Mouse (Mus musculus) megakaryocyte-erythroid progenitor cell, adult 5-6 weeks (primary cell): Measurements from ENCODE around the gene Ccl22. TPM values are rescaled to one million over a fixed set of nuclear protein-coding genes. Genes with fewer than 3 reads are reported as not detected.
A peak's percentile ranks its signal among the peaks of the same experiment; 100 is the strongest.

Experiments used
- ATAC-seq: replicated peaks from 2 replicates; pipeline ENCODE4 v1.8.0; 2016; ENCODE audit warnings: mild to moderate bottlenecking, inconsistent platforms; ENCODE audit not compliant: severe bottlenecking, poor library complexity, low FRiP score, low TSS enrichment
- total RNA-seq, 2 experiments: library from RNA; stranded (forward) in 1 of 2; stranded (reverse) in 1 of 2; fragments of 200-1000, 215-1000 nt in 1 of 2; fragments of >200 nt in 1 of 2; fragmentation: Nextera tagmentation in 1 of 2; gene quantifications; 2 replicates each; pipeline ENCODE4 v1.2.3; 2014 to 2017

Ccl22 gene
- total RNA-seq, 2 experiments from 2014 or later = not detected

DNA sequence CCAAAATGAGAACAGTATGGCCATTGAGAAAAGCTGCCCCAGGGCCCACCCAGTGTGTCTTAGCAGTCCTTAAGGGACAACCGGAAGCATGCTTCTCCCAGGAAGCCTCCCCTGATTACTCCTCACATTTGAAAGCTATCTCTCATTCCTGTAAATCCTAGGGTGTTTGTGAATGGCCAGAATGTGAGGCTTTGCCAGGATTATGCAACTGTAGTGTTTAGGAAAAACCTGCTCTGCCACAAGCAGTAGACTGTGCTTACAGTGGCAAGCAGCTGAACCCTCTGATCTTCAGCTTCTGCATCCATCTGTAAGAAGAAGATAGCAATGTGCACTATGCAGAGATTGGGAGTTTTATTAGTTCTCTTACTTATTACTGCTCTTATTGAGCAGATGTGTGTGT lies 29.2 kb downstream of the Ccl22 start:
- ATAC-seq = no peak

GRCm38 (mm10) chr8:94776346-94776745 lies 31.0 kb downstream of the Ccl22 start:
- ATAC-seq = no peak

DNA sequence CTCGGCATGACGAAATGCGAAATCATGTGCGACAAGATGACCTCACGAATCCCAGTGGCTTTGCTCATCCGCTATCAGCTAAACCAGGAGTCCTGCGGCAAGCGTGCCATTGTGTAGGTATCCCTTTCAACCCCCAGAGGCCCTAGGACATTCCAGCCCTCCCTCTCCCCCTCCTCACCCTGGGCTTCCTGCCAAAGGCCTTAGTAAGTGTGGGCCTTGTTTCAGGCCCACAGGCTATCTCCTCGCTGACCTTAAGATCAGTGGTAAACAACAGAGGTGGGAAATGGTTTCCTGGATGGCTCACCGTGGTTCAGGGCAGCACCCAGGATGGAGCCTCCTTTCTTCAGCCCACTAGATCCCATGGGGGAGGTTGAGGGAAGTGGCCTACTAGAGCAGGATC lies 32.6 kb downstream of the Ccl22 start:
- no peak for ATAC-seq

- no peak for ATAC-seq
Measured at GRCm38 (mm10) chr8:94778473-94778872, 33.1 kb downstream of the Ccl22 start.

DNA sequence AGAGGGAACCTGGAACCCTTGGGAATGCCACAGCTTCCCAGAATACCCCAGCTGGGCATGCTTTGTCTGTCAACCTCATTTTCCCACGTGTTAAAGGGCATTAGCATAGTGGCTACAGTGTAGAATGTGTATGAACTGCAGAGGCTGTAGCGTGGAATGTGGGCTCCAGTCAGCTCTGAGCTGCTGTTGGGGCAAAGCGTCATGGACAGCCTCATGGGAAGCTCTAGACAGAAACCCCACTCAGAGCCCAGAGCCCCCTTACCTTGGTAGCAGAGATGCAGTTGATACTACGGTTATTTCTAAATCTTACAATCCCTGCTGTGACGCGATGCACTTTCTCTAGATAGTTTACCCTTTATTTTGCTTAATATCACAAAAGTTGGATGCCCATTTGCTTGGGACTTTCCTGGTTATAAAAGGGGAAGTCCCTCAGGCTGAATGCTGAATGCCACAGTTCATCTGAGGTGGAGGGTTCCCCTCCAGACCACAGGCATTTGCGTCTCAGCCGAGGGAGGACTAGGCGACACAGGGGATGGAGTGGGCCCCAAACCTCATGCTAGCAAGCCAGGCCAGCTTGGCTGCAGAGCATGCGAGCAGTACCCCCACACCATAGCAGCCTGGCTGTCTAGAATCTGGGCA lies 33.6 kb downstream of the Ccl22 start:
- ATAC-seq = no peak; the same call in 1 of the 2 replicates

- no peak for ATAC-seq
Measured at GRCm38 (mm10) chr8:94779534-94780294, 34.3 kb downstream of the Ccl22 start.

- no peak for ATAC-seq
Measured at GRCm38 (mm10) chr8:94780491-94781154, 35.2 kb downstream of the Ccl22 start.

DNA sequence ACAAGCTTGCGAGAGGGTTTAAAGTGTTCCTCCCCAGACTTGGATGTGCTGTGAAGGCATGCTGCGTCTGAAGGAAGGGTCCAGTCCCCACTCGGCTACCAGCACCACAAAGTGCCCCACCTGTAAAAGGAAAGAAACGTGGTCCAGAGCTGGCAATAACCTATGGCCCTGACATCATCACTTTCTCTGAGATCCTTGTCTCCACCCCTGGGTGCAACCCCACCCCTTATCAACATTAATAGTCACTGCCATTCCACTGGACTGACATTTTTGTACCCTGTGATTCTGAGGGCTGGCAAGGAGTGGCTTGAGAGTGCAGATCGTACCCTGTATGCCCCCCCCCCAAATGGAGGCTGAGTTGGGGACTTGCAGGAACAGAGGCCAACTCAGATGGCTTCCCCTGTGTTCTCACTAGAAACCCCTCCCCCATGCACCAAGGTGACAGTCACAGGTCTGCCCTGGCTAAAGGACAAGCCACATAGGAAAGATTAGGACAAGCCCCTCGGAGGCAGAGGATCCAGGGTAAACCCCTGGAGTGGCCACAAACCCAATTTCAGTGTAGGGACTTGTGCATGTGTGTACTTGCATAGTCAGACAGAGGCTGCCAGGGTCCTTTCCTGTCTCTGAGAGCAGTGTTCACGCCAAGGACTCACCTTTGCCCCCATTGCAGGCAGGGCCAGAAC lies 35.9 kb downstream of the Ccl22 start:
- no peak for ATAC-seq

DNA sequence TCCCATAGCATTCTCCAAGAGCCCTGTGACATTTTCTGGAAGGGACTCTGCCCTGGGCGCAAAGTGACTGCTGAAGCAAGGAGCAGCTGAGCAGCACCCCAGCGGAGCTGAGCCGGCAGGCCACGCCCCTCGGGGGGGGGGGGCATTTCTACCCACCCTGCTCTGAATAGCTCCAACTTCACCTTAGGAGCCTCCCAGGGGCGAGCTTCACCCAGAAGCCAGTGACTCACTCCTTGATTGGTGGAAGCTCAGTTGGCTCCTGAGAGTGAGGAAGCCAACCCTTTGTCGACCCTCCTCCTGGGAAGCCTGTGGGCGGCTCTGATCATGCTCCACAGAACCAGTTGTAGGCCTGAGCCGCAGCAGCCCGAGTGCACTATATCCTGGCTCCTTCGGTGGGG lies 36.4 kb downstream of the Ccl22 start:
- ATAC-seq = no peak

DNA sequence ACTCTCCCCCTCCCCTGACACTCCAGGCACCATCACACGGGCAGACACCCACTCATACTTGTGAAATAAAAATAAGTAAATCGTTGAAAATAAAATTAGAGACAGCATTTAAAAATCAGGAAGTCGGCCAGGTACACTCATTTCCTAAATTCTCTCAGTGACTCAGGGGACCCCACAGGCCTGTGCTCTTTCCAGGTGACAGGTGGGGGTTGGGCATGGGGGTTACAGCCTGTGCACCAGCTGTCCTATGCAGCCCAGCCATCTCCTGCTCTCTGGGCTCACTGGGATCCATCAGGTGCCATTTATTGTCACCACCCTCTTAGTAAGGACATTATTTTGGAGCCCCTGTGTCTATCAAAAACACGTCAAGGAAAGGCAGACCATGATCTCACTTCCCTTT lies 38.5 kb downstream of the Ccl22 start:
- ATAC-seq = no peak

GRCm38 (mm10) chr8:94785247-94785985 lies 40.0 kb downstream of the Ccl22 start:
- ATAC-seq = peak; percentile 49; the same call in 1 of the 2 replicates

DNA sequence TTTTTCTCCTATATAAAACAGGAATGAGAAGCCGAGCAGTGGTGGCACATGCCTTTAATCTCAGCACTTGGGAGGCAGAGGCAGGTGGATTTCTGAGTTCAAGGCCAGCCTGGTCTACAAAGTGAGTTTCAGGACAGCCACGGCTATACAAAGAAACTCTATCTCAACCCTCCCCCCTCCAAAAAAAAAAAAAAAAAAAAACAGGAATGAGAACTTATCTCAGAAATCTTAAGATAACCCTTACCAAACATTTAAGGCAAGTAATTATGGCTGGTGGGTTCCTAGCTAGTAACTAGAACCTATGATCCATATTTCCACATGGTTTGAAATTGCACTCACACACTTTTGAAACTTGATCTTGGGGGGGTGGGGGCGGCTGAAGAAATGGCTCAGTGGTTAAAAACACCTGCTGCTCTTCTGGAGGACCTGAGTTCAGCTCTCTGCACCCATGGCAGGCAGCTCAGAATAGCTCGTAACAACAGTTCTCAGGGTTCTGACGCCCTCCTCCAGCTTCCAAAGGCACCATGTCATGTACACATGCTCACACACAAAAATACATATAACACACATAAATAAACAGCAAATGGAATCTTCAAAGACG lies 40.7 kb downstream of the Ccl22 start:
- ATAC-seq = no peak

GRCm38 (mm10) chr8:94787524-94788501 lies 42.4 kb downstream of the Ccl22 start:
- ATAC-seq = peak; percentile 94

- no peak for ATAC-seq
Measured at GRCm38 (mm10) chr8:94789256-94789955, 44.0 kb downstream of the Ccl22 start.

GRCm38 (mm10) chr8:94794368-94794767 lies 49.0 kb downstream of the Ccl22 start:
- no peak for ATAC-seq

DNA sequence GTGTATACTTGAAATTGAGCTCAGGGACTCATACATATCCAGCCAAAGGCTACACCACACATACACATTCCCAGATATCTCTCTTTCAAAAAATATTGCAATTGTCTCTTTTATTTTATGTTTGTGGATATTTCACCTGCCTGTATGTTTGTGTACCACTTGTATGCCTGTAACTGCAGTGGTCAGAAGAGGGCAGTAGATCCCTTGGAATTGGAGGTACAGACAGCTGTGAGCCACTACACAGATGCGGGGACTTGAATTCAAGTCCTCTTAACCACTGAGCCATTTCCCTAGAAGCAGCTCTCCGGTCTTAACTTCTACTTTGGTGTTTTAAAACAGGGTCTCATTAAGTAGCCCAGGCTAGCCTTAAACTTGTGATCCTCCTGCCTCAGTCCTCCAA lies 49.4 kb downstream of the Ccl22 start:
- ATAC-seq = no peak

- ATAC-seq = peak; percentile 75
Measured at GRCm38 (mm10) chr8:94800278-94800968, 55.0 kb downstream of the Ccl22 start.
